18 mouse cellular contexts compared by ENCODE assay signal in the genomic region with DNA sequence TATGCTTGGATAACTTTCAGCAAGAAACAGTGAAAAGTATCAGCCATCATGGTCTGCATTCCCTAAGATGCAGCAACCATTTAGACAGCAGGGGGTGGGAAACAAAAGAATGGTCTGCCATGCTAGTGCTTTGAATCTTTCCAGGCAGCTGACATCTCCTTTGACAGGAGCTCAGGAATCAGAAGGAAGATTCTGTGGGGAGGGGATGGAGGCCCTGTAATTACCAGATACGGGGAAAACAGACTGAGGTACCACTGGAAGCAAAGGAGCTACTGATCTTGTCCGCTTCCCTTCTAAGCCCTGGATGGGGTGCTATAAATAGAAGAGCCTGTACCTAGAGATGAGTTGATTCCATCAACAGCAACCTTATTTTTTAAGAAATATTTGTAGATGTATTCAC.
A peak's percentile ranks its signal among the peaks of the same experiment; 100 is the strongest.
DNase-seq lines count a peak whose midpoint lies in the region; ATAC-seq and TF ChIP-seq lines count a peak whose summit lies in the region.
"Had no signal": no experiment of that assay in that cellular context is flagged by ENCODE, and none has a peak within 500 bp of the region (broad histone marks: within the 10 kb centered on the region; RNA-seq: fewer than 3 reads in every experiment).

No protein-coding gene starts in this region.

- H3K36me3 ChIP-seq in hindbrain, embryonic 14.5 days (replicated peaks; ENCODE audit: control insufficient read depth, insufficient read depth) = no peaks in the 10 kb centered on the region
- no peaks in the 10 kb centered on the region for H3K36me3 ChIP-seq in midbrain, embryonic 16.5 days (ENCODE audit: control insufficient read depth, insufficient read depth, low read length)
- H3K36me3 ChIP-seq in stomach, postnatal 0 days (ENCODE audit: control insufficient read depth, insufficient read depth, low read length) = no peaks in the 10 kb centered on the region
- H3K36me3 ChIP-seq: liver, embryonic 12.5 days had no signal

- no peak overlapping the region for H3K4me3 ChIP-seq in hindbrain, embryonic 14.5 days (replicated peaks; ENCODE audit: low read length)
- no peak overlapping the region for H3K4me3 ChIP-seq in midbrain, embryonic 16.5 days (ENCODE audit: low read depth, low read length)
- H3K4me3 ChIP-seq in stomach, postnatal 0 days (ENCODE audit: low read depth, low read length) = no peak overlapping the region
- H3K4me3 ChIP-seq: erythroblast, embryonic 14.5 days; left cerebral cortex, adult 2 months; liver, embryonic 12.5 days had no signal

- 16% methylated on average over 2 of the region's 2 CpGs for WGBS in hindbrain, embryonic 14.5 days
- 18% methylated on average over 2 of the region's 2 CpGs for WGBS in midbrain, embryonic 16.5 days
- WGBS in stomach, postnatal 0 days = 63% methylated on average over 2 of the region's 2 CpGs

- H3K4me1 ChIP-seq in hindbrain, embryonic 14.5 days (replicated peaks; ENCODE audit: control insufficient read depth, insufficient read depth, low read length) = no peaks in the 10 kb centered on the region
- H3K4me1 ChIP-seq in midbrain, embryonic 16.5 days (ENCODE audit: control insufficient read depth, insufficient read depth, low read length) = peaks cover 7% of the 10 kb centered on the region; the same call in 1 of the 2 replicates
- no peaks in the 10 kb centered on the region for H3K4me1 ChIP-seq in stomach, postnatal 0 days (replicated peaks; ENCODE audit: control insufficient read depth, insufficient read depth)
- H3K4me1 ChIP-seq: liver, embryonic 12.5 days had no signal

- no peak overlapping the region for H3K9ac ChIP-seq in hindbrain, embryonic 14.5 days
- no peak overlapping the region for H3K9ac ChIP-seq in midbrain, embryonic 16.5 days (ENCODE audit: low read depth, low read length)
- H3K9ac ChIP-seq in stomach, postnatal 0 days (ENCODE audit: low read length) = no peak overlapping the region
- H3K9ac ChIP-seq: liver, embryonic 12.5 days; lung, embryonic 14.5 days had no signal

- TF ChIP-seq CTCF in stomach, postnatal 0 days (IDR thresholded peaks at IDR 0.05; ENCODE audit: low read depth) = no peak

- H3K27ac ChIP-seq in hindbrain, embryonic 14.5 days = no peak overlapping the region
- H3K27ac ChIP-seq in midbrain, embryonic 16.5 days (ENCODE audit: low read length) = peak overlapping the region; percentile 50
- no peak overlapping the region for H3K27ac ChIP-seq in stomach, postnatal 0 days (replicated peaks)
- H3K27ac ChIP-seq: left cerebral cortex, adult 2 months; liver, embryonic 12.5 days; macrophage had no signal

- DNase-seq in ZHBTc4 (ENCODE audit: low read depth, low spot score) = peak; percentile 6
- DNase-seq in embryo, embryonic 9.5 days (ENCODE audit: extremely low spot score) = peak; percentile 15
- no peak for DNase-seq in hindbrain, embryonic 14.5 days (ENCODE audit: low spot score)
- no peak for DNase-seq in stomach, postnatal 0 days (ENCODE audit: low spot score)
- DNase-seq in ovary, postnatal 10 days (ENCODE audit: low spot score) = no peak
- no peak for DNase-seq in urinary bladder, postnatal 36 days (ENCODE audit: low spot score in 2 of 2)
- DNase-seq: B cell, adult 2 months; cerebellum, postnatal 14 days; kidney, adult 11 months; kidney, postnatal 10 days; lung, embryonic 14.5 days; thymus, postnatal 4 days had no signal

- no peak for TF ChIP-seq EP300 in stomach, postnatal 0 days (optimal IDR thresholded peaks at IDR 0.05)

- H3K9me3 ChIP-seq in hindbrain, embryonic 14.5 days (ENCODE audit: control insufficient read depth, low read length) = no peaks in the 10 kb centered on the region
- no peaks in the 10 kb centered on the region for H3K9me3 ChIP-seq in midbrain, embryonic 16.5 days (replicated peaks; ENCODE audit: control insufficient read depth, low read length, poor library complexity, severe bottlenecking)
- no peaks in the 10 kb centered on the region for H3K9me3 ChIP-seq in stomach, postnatal 0 days (ENCODE audit: control insufficient read depth, low read length)
- H3K9me3 ChIP-seq: liver, embryonic 12.5 days had no signal

- 0 out of 2 replicates have a peak overlapping the region, but pooled peaks have one; percentile 12 for H3K4me2 ChIP-seq in hindbrain, embryonic 14.5 days (replicated peaks)
- H3K4me2 ChIP-seq in midbrain, embryonic 16.5 days (ENCODE audit: low read length) = peak overlapping the region; percentile 26
- H3K4me2 ChIP-seq in stomach, postnatal 0 days (replicated peaks; ENCODE audit: low read depth) = no peak overlapping the region
- H3K4me2 ChIP-seq: liver, embryonic 12.5 days; lung, embryonic 14.5 days had no signal

- H3K27me3 ChIP-seq in hindbrain, embryonic 14.5 days (ENCODE audit: control insufficient read depth, insufficient read depth, low read length) = no peaks in the 10 kb centered on the region
- H3K27me3 ChIP-seq in midbrain, embryonic 16.5 days (ENCODE audit: control insufficient read depth, insufficient read depth, low read depth, low read length) = no peaks in the 10 kb centered on the region
- no peaks in the 10 kb centered on the region for H3K27me3 ChIP-seq in stomach, postnatal 0 days (ENCODE audit: control insufficient read depth, insufficient read depth, low read length)
- H3K27me3 ChIP-seq: liver, embryonic 12.5 days had no signal

- peak; percentile 27; the same call in 1 of the 2 replicates for ATAC-seq in hindbrain, embryonic 14.5 days (ENCODE audit: low FRiP score)
- ATAC-seq in midbrain, embryonic 16.5 days = peak; percentile 79
- ATAC-seq in stomach, postnatal 0 days (ENCODE audit: low FRiP score, low TSS enrichment) = no peak
- ATAC-seq: activated CD4-positive, CD25-positive, alpha-beta regulatory T cell, adult 4 months; liver, embryonic 12.5 days had no signal

Comparison
In these comparisons a context has a peak if more than half of its experiments do, and no peak if none do; other contexts are left out.
1. DNase-seq: peak in ZHBTc4 (single experiment) and embryo, embryonic 9.5 days (single experiment); none in hindbrain, embryonic 14.5 days (single experiment), stomach, postnatal 0 days (single experiment), ovary, postnatal 10 days (single experiment) and urinary bladder, postnatal 36 days (0 of 2).